Mouse (Mus musculus) liver, adult 2 months (tissue): ENCODE data around the gene Clpx.

Source experiments
- CTCF ChIP-seq: fragments of 200-500 bp; IDR thresholded peaks from 2 replicates; pipeline ENCODE4 v1.5.1; 2011; ENCODE audit warnings: low read depth, low read length, control low read depth
- POLR2A ChIP-seq: fragments of 200-500 bp; IDR thresholded peaks from 2 replicates; pipeline ENCODE4 v1.6.1; 2011; ENCODE audit warnings: low read length, control low read depth; ENCODE audit not compliant: insufficient read depth; ENCODE audit errors: extremely low read depth

DNA sequence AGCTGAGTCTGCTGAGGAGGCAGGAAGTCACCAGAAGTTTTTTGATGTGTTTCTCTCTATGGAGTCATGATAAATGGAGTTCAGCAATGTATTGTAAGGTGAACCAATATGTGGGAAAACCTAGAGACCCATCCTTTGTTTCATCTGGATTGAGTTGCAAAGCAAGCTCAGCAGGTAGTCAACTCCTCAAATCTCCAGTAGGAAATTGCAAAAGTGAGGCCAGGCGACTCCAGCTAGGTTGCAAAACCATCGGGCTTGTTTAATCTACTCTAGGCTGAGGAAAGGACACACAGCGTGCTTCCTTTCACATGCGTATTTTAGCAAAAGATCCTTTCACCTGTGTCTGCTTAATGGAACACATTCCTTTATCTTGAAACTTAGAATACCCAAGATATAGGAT, 45.1 kb downstream of the Clpx start:
- TF ChIP-seq CTCF: no peak
- no peak for TF ChIP-seq POLR2A
